Mouse (Mus musculus): ENCODE measurements around the gene Sdk1.

DNA sequence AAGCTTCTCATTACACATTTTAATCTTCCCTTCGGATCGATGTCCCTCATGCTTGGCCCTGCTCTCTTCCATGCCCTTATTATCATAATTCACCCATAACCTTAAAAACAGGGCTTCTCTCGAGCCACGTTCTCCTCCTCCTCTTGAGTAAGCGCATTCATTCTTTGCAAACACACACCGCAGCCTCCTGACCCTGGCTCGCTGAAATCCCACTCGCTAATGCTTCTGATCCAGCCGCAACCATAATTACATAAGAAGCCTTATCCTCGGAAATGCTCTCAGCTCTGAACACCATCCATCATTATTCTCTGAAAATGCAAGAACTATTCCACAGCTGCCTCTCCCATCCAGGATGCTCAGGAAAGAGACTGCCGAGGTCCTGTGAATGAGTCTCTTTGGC lies 866.1 kb downstream of the Sdk1 start:
- TF ChIP-seq FLI1 (IDR thresholded peaks at IDR 0.05; ENCODE audit: low read length), result no peak
- TF ChIP-seq GATA1 (IDR thresholded peaks at IDR 0.05; ENCODE audit: borderline replicate concordance, low read length), result no peak

All from megakaryocyte, embryonic 14.5 days (primary cell).